Mouse (Mus musculus): ENCODE measurements around the gene Lrp4. TPM values are rescaled to one million over a fixed set of nuclear protein-coding genes. Genes with fewer than 3 reads are reported as not detected.

The Lrp4 gene
- total and polyA plus RNA-seq, 2 experiments from 2014 or later = 3.4 to 19.2 TPM

GRCm38 (mm10) chr2:91493981-91494380 is 36.7 kb downstream of the Lrp4 start:
- Histone ChIP-seq H3K9me3 (ENCODE audit: low read length) (no peaks in the 10 kb centered on the region), H3K27ac (ENCODE audit: low read depth, low read length) (no peak overlapping the region), H3K4me3 (ENCODE audit: low read depth, low read length) (no peak overlapping the region), H3K4me1 (ENCODE audit: insufficient read depth, low read length) (no peaks in the 10 kb centered on the region), H3K27me3 (ENCODE audit: insufficient read depth, low read length) (no peaks in the 10 kb centered on the region), H3K36me3 (ENCODE audit: insufficient read depth, low read length) (peaks cover 3% of the 10 kb centered on the region; the same call in 1 of the 2 replicates), H3K9ac (replicated peaks; ENCODE audit: low read length, poor library complexity, severe bottlenecking) (no peak overlapping the region), H3K4me2 (ENCODE audit: low read depth, low read length, poor library complexity, severe bottlenecking) (no peak overlapping the region)
- TF ChIP-seq CTCF (IDR thresholded peaks at IDR 0.05) = no peak
- DNase-seq (ENCODE audit: low spot score) (no peak), ATAC-seq (ENCODE audit: low FRiP score) (no peak)
- 96% methylated on average over 9 of the region's 9 CpGs for WGBS

GRCm38 (mm10) chr2:91498093-91498719 is 40.9 kb downstream of the Lrp4 start:
- WGBS = 96% methylated on average over 8 of the region's 8 CpGs
- Histone ChIP-seq H3K4me2 (ENCODE audit: low read depth, low read length, poor library complexity, severe bottlenecking) (no peak overlapping the region), H3K36me3 (ENCODE audit: insufficient read depth, low read length) (no peaks in the 10 kb centered on the region; the same call in 1 of the 2 replicates), H3K9me3 (ENCODE audit: low read length) (no peaks in the 10 kb centered on the region), H3K4me1 (ENCODE audit: insufficient read depth, low read length) (no peaks in the 10 kb centered on the region), H3K27ac (ENCODE audit: low read depth, low read length) (no peak overlapping the region), H3K4me3 (ENCODE audit: low read depth, low read length) (no peak overlapping the region), H3K9ac (replicated peaks; ENCODE audit: low read length, poor library complexity, severe bottlenecking) (no peak overlapping the region), H3K27me3 (ENCODE audit: insufficient read depth, low read length) (no peaks in the 10 kb centered on the region)
- TF ChIP-seq CTCF (IDR thresholded peaks at IDR 0.05) = no peak
- ATAC-seq (ENCODE audit: low FRiP score) = no peak
- no peak for DNase-seq (ENCODE audit: low spot score)

GRCm38 (mm10) chr2:91508076-91508475 is 50.8 kb downstream of the Lrp4 start:
- 94% methylated on average over 8 of the region's 8 CpGs for WGBS
- H3K9ac ChIP-seq (replicated peaks; ENCODE audit: low read length, poor library complexity, severe bottlenecking) = no peak overlapping the region
- H3K36me3 ChIP-seq (ENCODE audit: insufficient read depth, low read length) = no peaks in the 10 kb centered on the region; the same call in 1 of the 2 replicates
- H3K9me3 ChIP-seq (ENCODE audit: low read length) = no peaks in the 10 kb centered on the region
- no peak overlapping the region for H3K4me2 ChIP-seq (ENCODE audit: low read depth, low read length, poor library complexity, severe bottlenecking)
- no peak overlapping the region for H3K4me3 ChIP-seq (ENCODE audit: low read depth, low read length)
- no peak for DNase-seq (ENCODE audit: low spot score)
- TF ChIP-seq CTCF (IDR thresholded peaks at IDR 0.05) = no peak
- no peak for ATAC-seq (ENCODE audit: low FRiP score)
- no peaks in the 10 kb centered on the region for H3K27me3 ChIP-seq (ENCODE audit: insufficient read depth, low read length)
- H3K4me1 ChIP-seq (ENCODE audit: insufficient read depth, low read length) = no peaks in the 10 kb centered on the region
- no peak overlapping the region for H3K27ac ChIP-seq (ENCODE audit: low read depth, low read length)

- H3K9me3 ChIP-seq (ENCODE audit: low read length) = no peaks in the 10 kb centered on the region
- H3K27ac ChIP-seq (ENCODE audit: low read depth, low read length) = no peak overlapping the region
- H3K27me3 ChIP-seq (ENCODE audit: insufficient read depth, low read length) = no peaks in the 10 kb centered on the region
- WGBS = 1% methylated on average over 2 of the region's 2 CpGs
- no peak for TF ChIP-seq CTCF (IDR thresholded peaks at IDR 0.05)
- DNase-seq (ENCODE audit: low spot score) (no peak), ATAC-seq (ENCODE audit: low FRiP score) (no peak)
- H3K36me3 ChIP-seq (ENCODE audit: insufficient read depth, low read length) = no peaks in the 10 kb centered on the region
- H3K4me2 ChIP-seq (ENCODE audit: low read depth, low read length, poor library complexity, severe bottlenecking) = no peak overlapping the region
- H3K4me3 ChIP-seq (ENCODE audit: low read depth, low read length) = no peak overlapping the region
- H3K9ac ChIP-seq (replicated peaks; ENCODE audit: low read length, poor library complexity, severe bottlenecking) = no peak overlapping the region
- H3K4me1 ChIP-seq (ENCODE audit: insufficient read depth, low read length) = no peaks in the 10 kb centered on the region
Observed at GRCm38 (mm10) chr2:91517186-91517585, 59.9 kb downstream of the Lrp4 start.

GRCm38 (mm10) chr2:91526294-91527146 is 69.2 kb downstream of the Lrp4 start, which contains the start of gene Ckap5:
Ckap5 (plus strand) TSS chr2:91526762.
- DNase-seq (ENCODE audit: low spot score) (peak; percentile 97), ATAC-seq (ENCODE audit: low FRiP score) (peak; percentile 98)
- Histone ChIP-seq H3K9ac (replicated peaks; ENCODE audit: low read length, poor library complexity, severe bottlenecking) (peak within 1 kb of the TSS; percentile 99), H3K27ac (ENCODE audit: low read depth, low read length) (peak within 1 kb of the TSS; percentile 93), H3K9me3 (ENCODE audit: low read length) (no peaks in the 10 kb centered on the region), H3K4me2 (ENCODE audit: low read depth, low read length, poor library complexity, severe bottlenecking) (peak within 1 kb of the TSS; percentile 62), H3K27me3 (ENCODE audit: insufficient read depth, low read length) (no peaks in the 10 kb centered on the region), H3K36me3 (ENCODE audit: insufficient read depth, low read length) (no peaks in the 10 kb centered on the region), H3K4me3 (ENCODE audit: low read depth, low read length) (peak within 1 kb of the TSS; percentile 95), H3K4me1 (ENCODE audit: insufficient read depth, low read length) (no peaks in the 10 kb centered on the region)
- under 1% methylated on average over 58 of the region's 64 CpGs for WGBS
- peak; percentile 61 for TF ChIP-seq CTCF (IDR thresholded peaks at IDR 0.05)

- no peak for TF ChIP-seq CTCF (IDR thresholded peaks at IDR 0.05)
- H3K4me2 ChIP-seq (ENCODE audit: low read depth, low read length, poor library complexity, severe bottlenecking) = peak overlapping the region; percentile 62
- DNase-seq (ENCODE audit: low spot score) (peak; percentile 37), ATAC-seq (ENCODE audit: low FRiP score) (peak; percentile 71)
- H3K9me3 ChIP-seq (ENCODE audit: low read length) = no peaks in the 10 kb centered on the region
- 0% methylated on average over 13 of the region's 15 CpGs for WGBS
- H3K4me3 ChIP-seq (ENCODE audit: low read depth, low read length) = peak overlapping the region; percentile 95
- H3K4me1 ChIP-seq (ENCODE audit: insufficient read depth, low read length) = no peaks in the 10 kb centered on the region
- no peaks in the 10 kb centered on the region for H3K27me3 ChIP-seq (ENCODE audit: insufficient read depth, low read length)
- peak overlapping the region; percentile 93 for H3K27ac ChIP-seq (ENCODE audit: low read depth, low read length)
- peak overlapping the region; percentile 99 for H3K9ac ChIP-seq (replicated peaks; ENCODE audit: low read length, poor library complexity, severe bottlenecking)
- no peaks in the 10 kb centered on the region for H3K36me3 ChIP-seq (ENCODE audit: insufficient read depth, low read length)
Observed at GRCm38 (mm10) chr2:91527147-91527486, 69.8 kb downstream of the Lrp4 start.
